Comparison of ENCODE assay signal across 17 mouse cellular contexts in the genomic region with DNA sequence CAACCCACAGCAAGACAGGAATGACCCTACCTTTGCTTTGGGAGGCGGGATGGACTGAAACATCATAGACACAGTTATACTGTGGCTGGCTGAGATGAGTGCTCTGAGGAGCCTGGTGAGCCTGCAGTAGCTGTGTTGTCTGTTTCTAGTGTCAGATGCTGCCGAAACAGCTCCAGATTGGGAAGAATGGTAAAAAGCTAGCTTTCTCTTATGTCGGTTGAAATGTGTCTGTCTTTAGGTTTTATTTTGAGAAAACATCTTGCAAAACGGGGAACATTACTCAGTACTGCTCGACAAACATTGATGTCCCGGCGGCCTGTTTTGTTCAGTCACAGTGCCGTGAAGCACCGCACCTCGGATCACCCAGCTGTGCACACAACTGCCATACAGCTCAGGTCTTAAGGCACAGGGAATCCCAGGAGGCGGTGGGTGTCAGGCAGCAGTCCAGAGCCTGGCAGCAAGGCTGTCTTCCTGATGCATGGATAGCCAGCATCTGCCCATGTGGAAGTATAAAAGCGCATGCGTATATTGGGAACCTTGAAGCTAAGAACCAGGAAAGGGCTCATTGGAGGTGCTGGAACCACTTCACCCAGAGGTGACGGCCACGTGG.
A peak's percentile ranks its signal among the peaks of the same experiment; 100 is the strongest.
DNase-seq lines count a peak whose midpoint lies in the region; ATAC-seq and TF ChIP-seq lines count a peak whose summit lies in the region.
"Had no signal": no experiment of that assay in that cellular context is flagged by ENCODE, and none has a peak within 500 bp of the region (broad histone marks: within the 10 kb centered on the region; RNA-seq: fewer than 3 reads in every experiment).

No protein-coding gene starts in this region.

- H3K27ac ChIP-seq in neural tube, embryonic 13.5 days (replicated peaks) = peak overlapping the region; percentile 38; the same call in 1 of the 2 replicates
- H3K27ac ChIP-seq in forebrain, embryonic 15.5 days (replicated peaks) = peak overlapping the region; percentile 88
- peak overlapping the region; percentile 89 for H3K27ac ChIP-seq in midbrain, embryonic 10.5 days (replicated peaks)
- H3K27ac ChIP-seq: gastrocnemius, adult 2 months; limb, embryonic 15.5 days; macrophage had no signal

- H3K4me2 ChIP-seq in neural tube, embryonic 13.5 days = no peak overlapping the region
- H3K4me2 ChIP-seq in forebrain, embryonic 15.5 days (replicated peaks) = no peak overlapping the region
- H3K4me2 ChIP-seq: limb, embryonic 15.5 days had no signal

- 64% methylated on average over 15 of the region's 15 CpGs for WGBS in neural tube, embryonic 13.5 days
- WGBS in forebrain, embryonic 15.5 days = 56% methylated on average over 15 of the region's 15 CpGs
- 77% methylated on average over 15 of the region's 15 CpGs for WGBS in midbrain, embryonic 10.5 days
- WGBS in lung, adult 2 months = 82% methylated on average over 15 of the region's 15 CpGs

- no peak for ATAC-seq in neural tube, embryonic 13.5 days (ENCODE audit: low read depth)
- no peak for ATAC-seq in forebrain, embryonic 15.5 days (replicated peaks)
- no peak for ATAC-seq in megakaryocyte-erythroid progenitor cell, adult 5-6 weeks (replicated peaks; ENCODE audit: low FRiP score, low TSS enrichment, poor library complexity, severe bottlenecking)
- ATAC-seq: inflammation-experienced regulatory T-cells, adult 6 months had no signal

- peaks cover 62% of the 10 kb centered on the region for H3K4me1 ChIP-seq in neural tube, embryonic 13.5 days (replicated peaks)
- H3K4me1 ChIP-seq in forebrain, embryonic 15.5 days = peaks cover 60% of the 10 kb centered on the region
- H3K4me1 ChIP-seq in midbrain, embryonic 10.5 days = peaks cover 92% of the 10 kb centered on the region
- no peaks in the 10 kb centered on the region for H3K4me1 ChIP-seq in lung, adult 2 months (ENCODE audit: control insufficient read depth, insufficient read depth, low read length)

- H3K36me3 ChIP-seq in neural tube, embryonic 13.5 days = no peaks in the 10 kb centered on the region
- H3K36me3 ChIP-seq in forebrain, embryonic 15.5 days = no peaks in the 10 kb centered on the region
- H3K36me3 ChIP-seq in midbrain, embryonic 10.5 days = peaks cover 89% of the 10 kb centered on the region
- H3K36me3 ChIP-seq: limb, embryonic 15.5 days had no signal

- no peak for TF ChIP-seq CTCF in lung, adult 2 months (IDR thresholded peaks at IDR 0.05; ENCODE audit: insufficient read depth, low read length)

- no peaks in the 10 kb centered on the region for H3K9me3 ChIP-seq in neural tube, embryonic 13.5 days
- no peaks in the 10 kb centered on the region for H3K9me3 ChIP-seq in forebrain, embryonic 15.5 days
- H3K9me3 ChIP-seq in midbrain, embryonic 10.5 days (replicated peaks) = no peaks in the 10 kb centered on the region
- H3K9me3 ChIP-seq: limb, embryonic 15.5 days had no signal

- no peak overlapping the region for H3K4me3 ChIP-seq in neural tube, embryonic 13.5 days
- no peak overlapping the region for H3K4me3 ChIP-seq in forebrain, embryonic 15.5 days
- H3K4me3 ChIP-seq in midbrain, embryonic 10.5 days = peak overlapping the region; percentile 19; the same call in 1 of the 2 replicates
- no peak overlapping the region for H3K4me3 ChIP-seq in lung, adult 2 months (replicated peaks; ENCODE audit: extremely low read depth, low read depth, low read length)
- H3K4me3 ChIP-seq: gastrocnemius, adult 2 months; limb, embryonic 15.5 days; myocyte had no signal

- no peak for DNase-seq in neural tube, embryonic 10.5 days (ENCODE audit: extremely low spot score, low spot score)
- DNase-seq in midbrain, embryonic 10.5 days (ENCODE audit: low spot score) = no peak
- no peak for DNase-seq in lung, adult 2 months
- no peak for DNase-seq in kidney, postnatal 36 days
- DNase-seq: cerebellum, adult 8-10 months; embryo, embryonic 11 days; gastrocnemius, adult 2 months; heart, adult 11 months; kidney, adult 9 months; lung, adult 18-20 months had no signal

- 0 out of 2 replicates have a peak, but pooled peaks cover 3% of the 10 kb centered on the region for H3K27me3 ChIP-seq in neural tube, embryonic 13.5 days
- H3K27me3 ChIP-seq in forebrain, embryonic 15.5 days = 0 out of 2 replicates have a peak, but pooled peaks cover 4% of the 10 kb centered on the region
- no peaks in the 10 kb centered on the region for H3K27me3 ChIP-seq in midbrain, embryonic 10.5 days (ENCODE audit: low read depth, poor library complexity, severe bottlenecking)
- H3K27me3 ChIP-seq: limb, embryonic 15.5 days had no signal

- no peak for TF ChIP-seq POLR2A in lung, adult 2 months (IDR thresholded peaks at IDR 0.05; ENCODE audit: borderline replicate concordance, extremely low read depth, low read depth, low read length)

- peak overlapping the region; percentile 34; the same call in 1 of the 2 replicates for H3K9ac ChIP-seq in neural tube, embryonic 13.5 days
- peak overlapping the region; percentile 3; the same call in 1 of the 2 replicates for H3K9ac ChIP-seq in forebrain, embryonic 15.5 days (replicated peaks)
- H3K9ac ChIP-seq: limb, embryonic 15.5 days had no signal

Comparison
In these comparisons a context has a peak if more than half of its experiments do, and no peak if none do; other contexts are left out.
1. H3K27ac ChIP-seq: peak in every context shown above with its lines; median percentile 89 in midbrain, embryonic 10.5 days; 88 in forebrain, embryonic 15.5 days; 38 in neural tube, embryonic 13.5 days.